Mouse (Mus musculus) gastrocnemius, adult 8-10 months (tissue): ENCODE results near the gene Col24a1. TPM values are rescaled to one million over a fixed set of nuclear protein-coding genes. Genes with fewer than 3 reads are reported as not detected.

Experiments
- DNase-seq, 2 experiments: peaks; one replicate each; pipeline ENCODE4 v3.0.0; 2022; ENCODE audit warnings: low spot score in 2 of 2
- total RNA-seq, 4 experiments: library from RNA; stranded (reverse); gene quantifications; 2 replicates each; pipeline ENCODE4 v1.2.4; 2022

The Col24a1 gene
- 1 to 10 TPM in 2 of 4 experiments, under 1 TPM in 2; 0.63 to 1.2 (median 0.87) TPM for total RNA-seq

DNA sequence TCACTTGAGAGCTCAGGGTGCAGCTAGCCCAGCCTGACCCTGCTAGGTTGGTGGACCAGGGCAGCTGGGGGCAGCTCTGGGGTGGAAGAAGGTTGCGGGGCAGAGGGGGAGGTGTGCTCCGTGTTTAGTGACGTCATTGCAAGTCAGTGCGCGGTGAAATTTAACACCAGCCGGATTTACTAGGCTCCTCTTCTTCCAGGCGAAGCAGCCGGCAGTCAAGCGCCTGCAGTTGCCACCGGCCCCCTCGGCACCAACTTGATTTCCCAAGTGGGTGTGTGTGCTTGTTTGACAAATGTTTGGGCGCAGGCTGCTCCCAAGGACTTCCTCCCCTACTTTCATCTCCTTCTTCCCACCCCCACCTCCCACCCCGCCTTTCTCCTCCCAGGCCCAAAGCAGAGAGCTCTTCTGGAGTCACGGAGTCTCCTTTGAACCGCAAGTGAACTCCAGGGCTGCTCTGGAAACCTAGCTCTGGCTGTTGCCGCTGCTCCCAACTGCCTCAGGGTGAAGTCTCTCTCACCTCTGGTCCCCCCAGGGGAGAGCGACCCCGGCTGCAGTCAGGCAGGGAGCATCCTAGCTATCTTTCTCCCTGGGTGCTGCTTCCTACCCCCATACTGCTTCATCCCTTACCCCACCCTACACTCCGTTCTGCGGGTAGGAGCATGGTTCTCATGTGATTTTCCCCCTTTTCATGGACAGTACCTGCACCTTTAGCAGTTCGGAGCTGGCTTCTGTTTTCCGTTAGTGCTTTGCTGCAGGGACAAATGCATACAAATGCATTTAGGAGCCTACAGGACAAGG is at the start of gene Col24a1:
TSS of gene Col24a1 (plus strand) at position 136 of the 798 bp plus-strand sequence.
- DNase-seq, result no peak

DNA sequence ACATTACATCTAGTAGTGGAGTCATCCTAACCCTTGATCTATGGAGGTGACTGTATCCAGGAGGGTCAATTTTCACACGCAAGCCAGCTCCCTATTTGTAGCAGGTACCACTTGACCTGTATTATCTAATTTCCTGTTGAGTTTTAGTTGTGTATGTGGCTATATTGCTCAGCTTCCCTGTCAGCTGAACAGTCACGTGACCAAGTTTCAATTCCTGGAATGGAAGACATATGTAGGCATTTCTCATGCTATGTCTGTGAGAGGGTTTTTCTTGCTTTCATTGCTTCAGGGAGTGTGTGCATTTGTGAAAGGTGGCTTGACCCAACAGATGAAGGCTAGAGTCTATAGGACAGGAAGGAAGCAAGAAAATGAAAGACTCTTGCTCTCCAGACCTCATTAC is 44.2 kb upstream of the Col24a1 start:
- DNase-seq, result no peak

DNA sequence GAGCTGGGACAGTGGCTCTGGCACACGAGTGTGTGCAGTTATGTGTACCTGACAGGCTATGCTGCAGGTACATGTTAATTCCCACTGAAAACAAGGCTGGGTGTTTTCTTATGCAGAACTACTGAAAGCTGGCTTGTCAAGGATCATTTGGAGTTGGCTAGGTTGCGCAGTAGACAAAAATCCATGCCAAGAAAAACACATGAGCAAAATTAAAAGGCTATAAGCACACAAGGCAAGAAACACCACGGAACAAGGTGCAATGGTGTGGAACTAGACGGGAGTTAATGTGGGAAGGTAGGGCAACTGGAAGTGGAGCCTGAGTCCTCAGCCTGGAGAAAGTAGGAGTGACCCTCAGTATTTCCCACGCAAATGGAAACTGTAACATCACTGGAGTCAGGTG is 39.2 kb upstream of the Col24a1 start:
- DNase-seq, result no peak

DNA sequence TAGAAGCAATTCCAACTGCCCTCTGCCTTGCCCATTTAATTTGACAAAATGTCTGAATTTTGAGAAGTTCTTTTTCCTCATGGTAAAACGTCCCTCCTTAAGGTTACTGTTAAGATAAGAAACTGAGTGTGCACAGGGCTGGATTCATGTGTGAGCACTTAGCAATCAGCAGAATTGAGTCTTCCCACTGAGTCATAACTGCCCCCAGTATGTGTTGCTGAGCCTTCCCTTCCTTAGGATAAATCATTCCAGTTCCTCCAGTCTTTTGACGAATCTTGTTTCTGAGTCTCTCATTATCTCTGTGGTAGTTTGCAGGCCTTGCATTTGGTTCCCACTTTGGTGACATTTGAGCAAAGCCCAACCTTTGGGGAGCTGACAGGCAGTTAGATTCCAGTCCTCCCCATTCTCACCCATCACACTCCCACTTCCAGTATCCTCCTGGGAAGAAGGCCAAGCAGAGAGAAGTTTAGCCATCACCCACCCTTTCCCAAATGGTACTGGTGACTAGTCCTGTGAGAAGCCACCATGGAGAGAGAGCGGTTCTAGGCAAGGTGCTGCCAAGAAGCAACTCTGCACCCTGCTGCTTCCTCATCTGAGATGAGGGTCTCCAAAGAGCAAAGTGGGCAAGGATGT is 37.4 kb upstream of the Col24a1 start:
- DNase-seq, result no peak

DNA sequence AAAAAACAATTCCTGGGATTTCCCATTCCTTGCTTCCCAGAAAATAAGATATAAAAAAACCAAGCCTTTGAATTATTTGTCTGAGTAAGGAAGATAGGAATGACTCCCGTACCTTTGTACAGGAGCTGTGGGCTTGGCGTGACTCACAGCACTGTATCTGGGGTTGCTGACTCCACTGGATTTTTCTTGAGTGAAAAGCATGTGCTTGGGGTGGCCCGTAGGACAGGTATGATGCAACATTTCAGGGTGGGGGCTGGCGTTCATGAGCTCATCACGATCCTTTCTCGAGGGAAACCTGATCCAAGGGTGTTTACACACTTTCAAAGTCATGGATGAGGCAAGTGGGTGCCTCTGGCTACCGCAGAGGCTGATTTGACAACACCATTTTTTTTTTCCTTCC is 35.6 kb upstream of the Col24a1 start:
- no peak for DNase-seq

DNA sequence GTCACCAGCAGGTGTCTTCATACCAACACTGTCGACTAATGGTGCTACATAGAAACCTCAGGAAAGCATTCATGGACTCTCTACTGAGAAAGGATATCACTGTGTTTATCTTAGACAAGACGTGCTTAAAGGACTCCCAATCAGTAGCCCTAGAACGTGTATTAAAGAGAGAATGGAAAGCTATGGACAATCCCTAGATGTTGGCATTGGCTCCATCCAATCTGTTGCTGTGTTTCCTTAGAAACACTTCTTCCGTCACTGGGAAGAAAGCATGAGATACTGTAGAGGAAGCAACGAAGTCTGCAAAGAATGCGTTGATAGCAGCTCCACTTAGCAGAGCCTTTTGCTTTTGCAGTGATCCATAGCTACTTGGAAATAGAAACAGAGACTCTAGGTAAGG is 32.6 kb upstream of the Col24a1 start:
- DNase-seq, result no peak

DNA sequence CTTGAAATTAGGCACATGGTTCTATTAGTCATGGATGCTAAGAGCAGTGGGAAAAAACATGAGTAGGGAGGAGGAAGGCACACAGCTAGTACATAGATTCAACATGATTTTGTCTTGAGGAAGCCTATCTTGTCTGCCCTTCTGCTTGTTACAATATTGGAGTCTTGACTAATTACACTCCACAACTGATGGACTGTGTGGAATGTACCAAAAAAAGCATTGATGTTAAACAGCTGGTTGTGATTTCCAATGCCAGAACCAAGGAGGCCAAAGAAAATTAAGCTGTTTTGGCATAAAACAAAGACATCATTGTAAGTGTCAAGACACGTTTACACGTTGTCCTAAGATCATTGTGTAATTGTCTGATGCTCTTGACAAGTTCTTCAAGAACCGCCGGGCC is 29.1 kb upstream of the Col24a1 start:
- DNase-seq, result no peak

DNA sequence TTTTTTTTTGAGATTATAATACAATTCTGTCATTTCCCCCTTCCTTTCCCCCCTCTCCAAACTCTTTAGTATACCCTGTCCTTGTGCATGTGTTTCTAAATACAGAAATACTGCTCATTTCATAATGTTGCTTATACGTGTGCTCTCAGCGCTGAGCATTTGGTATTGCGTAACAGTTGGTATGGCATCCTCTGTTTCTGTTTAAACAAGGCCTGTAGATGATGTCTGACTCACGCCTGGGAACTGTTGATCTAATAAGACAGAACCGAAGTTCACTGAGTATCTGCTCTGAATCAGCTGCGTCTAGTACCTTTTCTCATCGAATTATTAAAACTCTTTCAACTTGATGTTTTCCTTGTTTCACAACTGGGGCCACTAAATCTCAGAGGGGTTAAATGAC is 24.2 kb upstream of the Col24a1 start:
- no peak for DNase-seq

DNA sequence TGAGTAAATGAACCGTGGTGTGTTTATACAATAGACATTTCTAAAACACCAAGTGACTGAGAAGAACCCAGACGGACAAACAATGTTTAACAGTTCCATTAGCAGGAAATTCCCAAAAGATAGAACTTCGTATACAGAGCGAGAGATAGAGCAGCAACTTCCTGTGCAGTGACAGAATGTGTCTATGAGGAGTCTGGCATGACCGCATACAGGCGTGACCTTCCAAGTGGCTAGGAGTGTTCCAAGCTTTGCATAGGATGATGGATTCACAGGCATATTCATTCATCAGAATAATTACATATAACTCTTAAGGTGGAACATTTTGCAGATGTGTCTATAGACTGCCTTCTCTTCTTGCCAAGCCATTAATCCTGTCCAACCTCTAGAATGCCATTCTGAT is 18.1 kb upstream of the Col24a1 start:
- DNase-seq, result no peak

DNA sequence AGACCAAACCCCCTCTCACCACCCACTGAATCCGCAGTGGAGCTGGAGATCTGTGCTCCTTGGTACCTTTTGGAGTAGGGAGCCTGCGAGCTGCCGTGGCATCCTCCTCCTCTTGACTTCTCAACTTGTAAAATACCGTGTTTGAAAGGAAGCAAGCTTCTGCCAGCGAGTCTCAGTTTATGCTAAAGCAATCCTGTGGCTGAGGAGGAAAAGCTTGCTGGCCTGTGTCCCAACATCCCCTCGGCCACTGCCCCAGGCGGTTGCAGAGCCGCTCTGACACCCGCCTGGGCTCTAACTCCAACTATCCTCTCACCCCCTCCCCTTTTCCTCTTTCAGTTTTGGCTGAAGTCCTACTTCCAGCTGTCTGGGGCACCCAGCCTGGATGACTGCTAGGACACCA is 935 bp downstream of the Col24a1 start:
- no peak for DNase-seq

DNA sequence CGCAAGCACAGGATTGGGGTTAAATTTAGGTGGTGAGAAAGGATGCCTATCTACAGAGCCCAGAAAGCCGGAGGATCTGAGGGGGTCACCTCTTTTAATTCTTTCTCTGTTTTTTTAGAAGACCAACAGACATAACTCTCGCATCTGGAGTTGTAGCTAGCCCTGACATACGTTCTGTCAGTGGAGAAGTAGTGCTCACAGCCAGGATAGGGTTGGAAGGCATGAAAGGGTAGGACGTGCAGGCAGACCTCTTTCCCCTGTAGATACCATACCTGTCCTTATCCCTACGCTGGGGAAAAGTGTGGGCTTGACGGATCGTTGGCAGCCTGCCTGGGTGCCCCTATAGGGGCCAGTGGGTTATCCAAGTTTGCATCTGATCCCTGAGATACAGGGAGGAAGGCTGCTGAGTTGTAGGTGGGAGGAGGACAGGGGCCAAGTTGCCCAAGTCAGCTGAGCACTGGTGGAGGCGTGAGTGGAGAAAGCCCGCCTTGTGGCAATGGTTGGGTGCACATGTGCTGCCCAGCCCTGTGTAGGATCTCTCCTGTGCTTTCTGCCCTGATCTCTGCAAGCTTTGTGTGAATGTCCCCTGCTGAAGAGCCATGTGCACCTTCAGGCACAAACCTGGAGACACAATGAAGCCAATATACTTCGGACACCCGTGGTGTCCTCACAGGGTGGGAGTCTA is 1.5 kb downstream of the Col24a1 start:
- DNase-seq, result no peak

DNA sequence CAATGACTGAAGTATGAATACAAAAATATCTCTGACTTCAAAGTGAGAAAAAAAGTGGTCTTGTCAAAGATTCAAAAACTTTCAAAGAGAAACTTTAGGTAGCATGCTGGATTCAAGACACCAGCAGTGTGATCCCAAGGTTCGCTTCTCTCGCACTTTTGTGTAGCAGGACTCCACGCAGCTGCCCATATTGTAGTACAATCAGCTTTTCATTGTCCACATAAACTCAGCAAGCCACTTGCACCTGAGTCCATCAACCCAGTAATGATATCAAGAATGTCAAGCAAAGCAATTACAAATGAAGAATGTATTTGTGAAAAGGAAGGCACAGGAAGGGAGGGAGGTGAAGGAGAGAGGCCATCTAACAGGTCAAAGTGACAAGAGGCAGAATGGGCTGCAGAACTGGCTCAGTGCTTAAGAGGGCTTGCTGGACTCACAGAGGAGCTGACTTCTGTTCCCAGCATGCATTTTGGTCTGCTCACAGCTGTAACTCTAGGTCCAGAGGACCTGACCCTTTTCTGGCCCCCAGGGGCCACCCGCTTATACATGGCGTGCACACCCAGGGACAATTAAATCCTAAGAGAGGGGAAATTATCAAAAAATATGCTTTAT is 7.8 kb downstream of the Col24a1 start:
- no peak for DNase-seq

DNA sequence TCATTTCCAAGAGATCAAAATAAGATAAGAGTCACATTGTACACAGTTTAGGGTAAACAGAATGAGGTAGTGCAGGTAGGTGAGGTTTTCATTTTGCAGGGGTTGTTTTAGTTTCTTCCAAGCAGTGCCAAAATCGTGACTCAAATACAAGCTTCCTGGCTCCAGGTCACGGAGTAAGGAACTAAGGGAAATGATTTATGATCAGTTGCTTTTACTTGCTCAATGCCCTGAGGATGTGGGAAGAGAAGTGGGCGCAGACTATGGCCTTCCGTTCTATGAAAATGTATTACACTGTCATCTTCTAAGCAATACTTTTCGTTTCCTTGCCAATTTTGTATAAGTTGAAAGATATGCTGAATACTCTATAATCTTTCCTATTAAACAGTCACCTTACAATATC is 13.0 kb downstream of the Col24a1 start:
- DNase-seq, result no peak

DNA sequence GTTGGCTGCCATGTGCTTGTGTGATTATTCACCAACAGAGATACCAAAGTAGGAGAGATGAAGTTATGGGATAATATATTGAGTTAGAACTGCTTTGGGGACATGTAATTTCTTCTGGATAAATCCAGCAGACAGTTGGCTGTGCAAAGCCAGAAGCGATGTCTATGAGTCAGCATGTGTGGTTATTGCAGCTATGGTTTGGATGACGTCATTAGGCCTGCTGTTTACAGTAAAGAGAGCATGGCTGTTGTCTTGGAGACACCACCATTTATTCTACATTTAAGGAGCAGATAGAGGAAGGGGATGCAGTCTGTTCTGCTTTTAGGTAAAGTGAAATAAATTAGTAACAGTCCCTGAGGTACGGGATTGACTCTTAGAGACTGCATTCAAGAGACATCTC is 14.9 kb downstream of the Col24a1 start:
- no peak for DNase-seq

DNA sequence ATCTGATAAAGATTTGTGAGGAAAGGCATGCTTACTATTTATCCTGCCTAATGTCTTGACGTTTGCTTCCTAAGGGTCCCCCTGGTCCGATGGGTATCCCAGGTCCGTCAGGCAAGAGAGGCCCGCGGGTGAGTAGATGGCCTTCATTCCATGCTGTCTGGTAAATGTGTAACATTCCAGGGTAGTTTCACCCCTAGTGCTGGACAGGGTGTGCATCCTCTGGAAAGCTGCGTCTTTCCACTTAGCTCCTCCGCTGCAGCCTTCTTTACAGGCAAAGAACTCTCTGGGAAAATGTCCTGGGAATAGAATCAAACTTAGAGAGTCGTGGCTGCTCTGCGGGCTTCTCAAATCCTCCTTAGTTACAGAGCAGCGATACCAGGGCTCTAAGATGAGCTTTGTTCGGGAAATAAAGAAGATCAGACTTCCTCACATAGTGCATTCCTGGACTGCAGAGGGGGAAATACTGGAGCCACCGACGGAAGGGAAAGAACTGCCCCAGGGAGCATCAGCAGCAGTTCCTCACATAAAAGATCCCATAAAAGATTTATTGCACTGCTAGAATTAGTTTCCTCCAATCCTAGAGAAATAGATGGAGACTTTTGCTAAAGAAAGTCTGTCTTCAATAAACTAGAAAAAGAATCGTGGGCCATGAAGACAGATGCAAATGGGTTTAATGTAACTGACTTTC is 28.5 kb downstream of the Col24a1 start:
- DNase-seq, result no peak

DNA sequence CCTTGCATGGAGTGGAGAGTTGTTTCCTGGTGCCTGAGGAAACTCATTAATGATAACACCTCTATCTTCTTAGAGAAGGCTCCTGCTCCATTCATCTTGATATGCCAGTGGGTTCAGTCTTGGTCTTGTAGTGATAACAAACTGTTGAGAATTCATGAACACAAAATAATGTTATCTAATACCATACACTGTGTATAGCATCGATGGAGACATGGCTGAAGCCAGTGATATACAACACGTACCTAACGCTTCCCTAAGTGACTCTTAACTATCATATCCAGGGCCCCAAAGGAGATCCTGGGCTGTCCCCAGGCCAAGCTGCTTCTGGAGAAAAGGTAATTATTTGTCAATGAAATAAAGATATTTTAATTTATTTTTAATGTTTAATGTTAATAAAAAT is 33.1 kb downstream of the Col24a1 start:
- DNase-seq, result no peak

DNA sequence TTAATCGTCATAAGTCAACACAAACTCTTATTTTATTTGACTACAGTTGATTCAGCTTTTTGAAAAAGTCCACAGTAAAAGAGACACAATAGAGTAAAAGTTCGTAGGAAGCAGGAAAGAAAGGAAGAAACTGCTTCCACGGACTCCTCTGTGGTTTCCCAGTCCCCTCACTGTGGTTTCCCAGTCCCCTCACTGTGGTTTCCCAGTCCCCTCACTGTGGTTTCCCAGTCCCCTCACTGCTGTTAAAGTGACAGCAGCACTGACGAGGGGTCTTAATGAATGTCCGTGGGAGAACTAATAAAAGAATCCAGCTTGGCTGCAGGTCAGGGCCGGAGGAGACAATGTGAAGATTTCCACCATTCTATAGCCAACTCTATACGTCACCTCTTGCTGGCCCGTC is 39.4 kb downstream of the Col24a1 start:
- DNase-seq, result no peak

DNA sequence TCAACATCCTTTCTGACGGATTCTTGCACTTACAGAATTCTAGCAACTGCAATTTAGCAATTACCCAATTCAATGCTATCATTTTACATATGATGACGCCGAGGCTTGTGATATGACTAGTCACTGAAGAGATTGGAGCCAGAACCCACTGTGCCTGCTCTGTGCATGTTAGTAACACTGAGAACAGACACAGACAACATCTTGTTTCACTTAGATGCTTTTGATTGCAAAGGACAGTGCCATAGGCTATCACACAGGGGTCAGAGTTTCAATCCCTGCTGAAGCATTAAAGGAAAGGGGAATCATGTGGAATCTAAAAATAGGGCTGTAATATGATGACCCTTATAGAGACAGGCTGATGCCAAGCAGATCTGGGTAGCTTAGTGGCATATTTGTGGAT is 41.8 kb downstream of the Col24a1 start:
- DNase-seq, result no peak

DNA sequence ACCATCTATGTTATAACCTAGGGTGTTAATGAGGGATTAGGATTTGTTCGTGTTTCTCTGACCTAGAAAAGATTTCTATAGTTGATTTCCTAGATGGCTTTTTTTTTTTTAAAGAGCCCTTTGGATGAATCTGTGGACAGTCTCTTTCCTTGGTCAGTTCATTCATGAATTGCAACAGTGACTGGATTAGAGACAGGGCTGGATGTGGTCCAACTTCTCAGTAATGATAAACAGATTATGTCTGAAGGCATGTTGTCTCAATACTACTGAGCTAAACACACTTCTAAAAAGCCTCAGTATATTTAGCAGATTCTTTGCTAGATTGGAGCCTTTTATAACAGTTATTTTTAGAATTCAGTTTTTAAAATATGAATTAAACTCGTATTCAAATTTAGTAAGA is 44.9 kb downstream of the Col24a1 start:
- DNase-seq, result no peak

DNA sequence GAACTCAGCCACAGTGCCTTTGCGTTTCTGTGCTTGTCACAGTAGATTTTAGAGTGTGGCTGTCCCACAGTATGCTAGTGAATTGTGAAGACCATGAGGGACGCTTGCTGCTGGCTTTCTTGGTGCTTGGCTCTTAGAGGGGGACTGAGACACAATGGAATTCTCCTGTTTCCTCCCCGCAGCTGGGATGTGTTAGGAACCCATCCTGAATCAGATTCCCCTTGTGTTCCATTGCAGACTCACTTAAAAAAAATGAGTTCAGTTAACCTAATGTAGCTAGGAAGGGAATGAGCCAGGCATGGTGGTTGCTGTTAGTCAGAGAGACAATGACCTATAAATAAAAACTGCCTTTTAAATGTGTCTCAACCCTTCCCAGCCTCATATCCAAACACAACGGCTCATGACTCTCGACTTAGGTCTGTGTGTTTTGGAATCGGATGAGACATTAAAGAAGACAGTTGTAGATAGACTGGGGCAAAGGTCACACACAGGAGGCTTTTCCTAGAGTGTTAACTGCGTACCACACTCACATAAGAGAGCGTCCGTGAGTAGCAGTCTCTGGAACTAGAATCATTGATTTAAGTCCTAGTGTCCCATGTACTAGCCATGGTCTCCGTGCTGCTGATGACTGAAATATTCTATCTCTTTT is 47.7 kb downstream of the Col24a1 start:
- no peak for DNase-seq

DNA sequence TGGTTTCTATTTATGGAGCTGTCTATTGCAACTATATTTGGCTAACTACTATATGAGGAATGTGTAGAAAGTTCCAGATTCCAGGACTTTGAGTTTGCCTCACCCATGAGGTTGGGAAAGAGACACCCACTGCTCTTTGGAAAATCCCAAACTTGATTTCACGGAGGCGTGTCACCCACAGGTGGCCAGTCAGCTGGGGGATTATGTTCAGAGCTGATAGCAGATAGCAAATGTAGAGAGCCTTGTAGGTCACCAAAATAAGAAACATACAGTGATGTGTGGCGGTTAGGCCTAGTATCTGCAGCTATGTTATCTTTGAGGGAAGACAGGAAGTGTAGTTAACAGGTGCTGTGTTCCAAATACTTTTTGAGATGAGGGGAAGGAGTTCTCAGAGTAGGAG is 56.4 kb downstream of the Col24a1 start:
- no peak for DNase-seq
